Mouse (Mus musculus) kidney, adult 8-10 months (tissue): ENCODE results near the gene Inpp5a.
A peak's percentile ranks its signal among the peaks of the same experiment; 100 is the strongest.

Experiments used
- DNase-seq, 2 experiments: peaks; one replicate each; pipeline ENCODE4 v3.0.0; 2022

Inpp5a gene

DNA sequence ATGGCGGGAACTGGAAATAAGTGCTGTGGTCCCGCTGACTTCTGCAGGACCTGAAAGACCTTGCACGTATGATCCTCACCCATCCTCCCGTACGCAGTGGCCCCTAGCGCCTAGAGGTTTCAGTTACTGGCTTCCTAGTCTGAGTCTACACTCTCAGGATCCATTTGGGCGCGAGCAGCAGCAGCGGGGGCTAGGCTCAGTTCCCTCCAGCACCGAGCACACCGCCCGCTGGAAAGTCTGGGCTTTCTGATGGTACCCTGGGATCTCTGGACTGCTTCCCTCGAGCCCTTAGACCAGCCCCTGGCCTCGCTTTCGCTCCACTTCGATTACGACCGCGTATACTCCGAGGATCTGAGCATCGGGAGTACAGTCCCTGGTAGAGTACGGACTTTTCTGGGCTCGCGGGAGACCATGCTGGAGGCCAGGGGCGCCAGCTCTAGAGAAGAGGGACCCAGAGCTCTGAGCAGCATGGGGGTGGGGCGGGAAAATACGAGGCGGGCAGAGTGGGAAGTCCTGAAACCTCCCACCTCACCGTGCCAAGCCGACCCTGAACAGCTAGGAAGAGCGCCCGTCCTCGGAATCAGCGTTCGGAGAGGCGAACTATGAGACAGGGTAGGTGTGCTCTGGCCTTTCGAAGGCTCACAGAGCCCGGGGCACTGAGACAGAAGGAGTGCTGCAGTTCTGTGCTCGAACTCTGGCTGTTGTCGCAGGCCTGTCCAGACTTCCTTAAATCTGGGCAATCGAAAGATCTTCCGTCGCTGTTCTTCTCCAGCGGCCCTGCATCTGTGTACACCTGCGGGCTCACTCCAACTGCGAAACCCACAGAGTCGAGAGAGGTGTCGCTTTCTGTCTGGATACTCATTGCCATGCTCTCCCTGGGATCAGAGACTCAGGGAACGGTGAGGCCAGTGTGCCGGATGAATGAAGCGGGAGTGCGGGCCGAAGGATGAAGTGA is 195.6 kb downstream of the Inpp5a start:
- DNase-seq: no peak

DNA sequence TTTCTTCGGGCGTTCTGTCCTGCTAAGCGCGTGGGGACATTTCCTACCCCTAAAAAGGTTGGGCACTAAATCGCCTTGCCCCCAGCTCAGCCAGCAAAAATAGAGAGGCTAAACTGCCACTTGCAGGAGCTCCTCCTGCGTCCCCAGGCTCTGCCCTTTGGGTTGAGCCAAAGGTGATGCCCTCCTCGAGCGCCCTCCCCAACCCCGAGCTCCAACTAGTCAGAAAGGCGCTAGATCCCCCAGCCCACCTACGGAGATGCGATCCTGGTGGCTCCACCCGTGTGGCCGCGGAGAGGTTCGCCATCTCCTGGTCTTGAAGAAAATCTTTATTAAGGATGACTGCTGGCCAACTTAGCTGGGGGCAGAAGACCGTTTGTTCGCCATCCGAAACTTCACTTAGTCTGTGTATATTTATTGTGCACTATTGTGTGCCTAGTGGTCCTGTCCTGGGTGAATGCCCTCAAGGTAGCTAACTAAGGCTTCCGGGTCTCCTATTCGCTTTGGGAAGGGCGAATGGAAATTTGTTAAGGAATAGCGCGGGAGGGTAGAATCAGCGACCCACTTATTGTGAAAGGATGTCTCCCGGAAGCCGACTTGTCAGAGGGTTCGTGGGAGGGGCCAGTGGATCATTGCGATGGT is 196.4 kb downstream of the Inpp5a start:
- no peak for DNase-seq

DNA sequence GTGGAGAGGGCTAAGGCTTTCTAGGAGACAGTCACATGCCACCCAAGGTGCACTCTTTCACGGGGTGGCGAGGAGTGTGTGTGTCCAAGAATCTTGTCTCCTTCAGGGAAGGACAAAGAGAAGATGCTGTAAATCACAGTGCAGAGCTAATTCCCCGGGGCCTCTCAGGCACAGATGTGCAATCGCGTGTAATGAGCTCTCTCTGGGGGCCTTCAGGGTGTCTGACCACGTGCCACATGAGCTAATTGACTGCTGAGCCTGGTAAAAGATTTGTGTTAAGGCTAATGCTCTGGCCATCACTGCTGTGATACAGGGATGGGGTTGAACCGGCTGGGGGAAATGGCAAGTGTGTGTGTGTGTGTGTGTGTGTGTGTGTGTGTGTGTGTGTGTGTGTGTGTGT is 199.0 kb downstream of the Inpp5a start:
- DNase-seq: no peak

- peak in 1 of 2 experiments; percentile 39 for DNase-seq
Measured at GRCm38 (mm10) chr7:139590302-139590701, 201.4 kb downstream of the Inpp5a start.

DNA sequence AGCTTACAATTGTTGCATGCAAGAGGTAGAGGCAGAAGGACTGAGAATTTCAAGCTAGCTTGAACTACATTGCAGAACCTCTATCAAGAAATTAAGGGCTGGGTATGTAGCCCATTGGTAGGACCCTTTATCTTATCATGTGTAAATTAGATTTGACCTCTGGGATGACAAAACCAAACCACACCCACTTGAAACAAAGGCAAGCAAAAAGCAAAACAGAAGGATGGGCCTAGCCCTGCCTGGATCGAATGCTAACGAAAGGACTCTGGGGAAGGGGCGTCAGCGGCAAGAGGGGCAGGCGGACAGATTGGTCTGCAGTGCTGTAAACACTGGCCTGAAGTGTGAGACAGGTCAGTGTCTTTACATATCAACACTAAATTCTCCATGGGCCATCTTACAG is 202.4 kb downstream of the Inpp5a start:
- no peak for DNase-seq

GRCm38 (mm10) chr7:139595311-139595710 is 206.4 kb downstream of the Inpp5a start:
- no peak for DNase-seq

- DNase-seq: no peak
Measured at GRCm38 (mm10) chr7:139595862-139596261, 207.0 kb downstream of the Inpp5a start.

- DNase-seq: no peak
Measured at GRCm38 (mm10) chr7:139610328-139610727, 221.4 kb downstream of the Inpp5a start.

- DNase-seq: peak; percentile 22 to 52
Measured at GRCm38 (mm10) chr7:139615767-139616766, 227.2 kb downstream of the Inpp5a start.

DNA sequence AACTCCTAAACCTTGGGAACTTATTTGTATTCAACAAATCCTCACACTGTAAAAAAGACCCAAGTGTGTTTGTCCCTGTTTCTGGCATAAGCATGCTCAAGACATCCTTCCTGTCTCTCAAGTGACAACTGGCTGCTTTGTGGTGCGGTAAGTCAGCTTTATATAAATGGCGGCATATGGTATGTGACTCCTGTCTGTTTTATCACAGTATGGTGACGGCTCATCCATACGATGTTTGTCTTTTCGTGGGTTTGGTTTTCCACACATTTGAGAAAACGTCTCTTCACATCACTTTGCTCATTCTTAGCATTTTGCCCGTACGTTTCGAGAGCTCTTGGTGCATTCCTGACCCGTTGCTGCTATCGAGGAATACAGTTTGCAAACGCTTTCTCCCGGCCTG is 233.7 kb downstream of the Inpp5a start:
- no peak for DNase-seq

- DNase-seq: no peak
Measured at GRCm38 (mm10) chr7:139625156-139625555, 236.2 kb downstream of the Inpp5a start.
